8 mouse cellular contexts compared by ENCODE assay signal in the genomic region with DNA sequence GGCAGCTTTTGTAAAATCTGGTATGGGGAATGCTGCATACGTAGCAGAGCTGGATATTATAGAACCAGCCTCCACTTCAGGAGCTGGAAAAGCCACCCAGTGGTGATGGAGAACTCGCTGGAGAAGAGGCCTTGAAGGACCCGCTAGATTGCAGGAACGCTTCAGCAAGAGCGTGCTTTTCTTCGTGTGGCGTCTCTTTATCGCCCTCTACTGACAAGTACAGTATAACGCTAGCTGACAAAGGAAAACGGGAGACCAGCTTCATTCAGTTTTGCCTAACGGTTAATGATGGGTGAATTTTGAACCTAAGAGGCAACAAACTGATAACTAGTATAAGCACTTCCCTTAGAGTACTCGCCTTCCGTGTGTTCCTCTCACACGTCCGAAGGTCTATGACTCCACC. TPM values are rescaled to one million over a fixed set of nuclear protein-coding genes. Genes with fewer than 3 reads are reported as not detected.
DNase-seq lines count a peak whose midpoint lies in the region; ATAC-seq and TF ChIP-seq lines count a peak whose summit lies in the region.

No protein-coding gene starts in this region.

- no peaks in the 10 kb centered on the region for H3K36me3 ChIP-seq in kidney, embryonic 14.5 days (ENCODE audit: control insufficient read depth, insufficient read depth, low read length)
- no peaks in the 10 kb centered on the region for H3K36me3 ChIP-seq in limb, embryonic 14.5 days (ENCODE audit: control insufficient read depth, insufficient read depth, low read length)
- H3K36me3 ChIP-seq in neural tube, embryonic 15.5 days: no peaks in the 10 kb centered on the region

- H3K9me3 ChIP-seq in kidney, embryonic 14.5 days (ENCODE audit: control insufficient read depth, low read length): no peaks in the 10 kb centered on the region
- no peaks in the 10 kb centered on the region for H3K9me3 ChIP-seq in limb, embryonic 14.5 days (ENCODE audit: control insufficient read depth, low read length)
- no peaks in the 10 kb centered on the region for H3K9me3 ChIP-seq in neural tube, embryonic 15.5 days (replicated peaks)

- H3K4me3 ChIP-seq in kidney, embryonic 14.5 days (ENCODE audit: low read length): no peak overlapping the region
- no peak overlapping the region for H3K4me3 ChIP-seq in limb, embryonic 14.5 days (replicated peaks; ENCODE audit: low read length)
- H3K4me3 ChIP-seq in neural tube, embryonic 15.5 days (replicated peaks): no peak overlapping the region

- no peaks in the 10 kb centered on the region for H3K27me3 ChIP-seq in kidney, embryonic 14.5 days (ENCODE audit: control insufficient read depth, insufficient read depth, low read length)
- no peaks in the 10 kb centered on the region for H3K27me3 ChIP-seq in limb, embryonic 14.5 days (ENCODE audit: control insufficient read depth, insufficient read depth, low read length)
- H3K27me3 ChIP-seq in neural tube, embryonic 15.5 days (replicated peaks): no peaks in the 10 kb centered on the region

- TF ChIP-seq POLR2A in limb, embryonic 14.5 days (IDR thresholded peaks at IDR 0.05; ENCODE audit: borderline replicate concordance, extremely low read depth, insufficient read depth, insufficient read length): no peak

- peak; percentile 81 for DNase-seq in A20 (ENCODE audit: low read depth, low spot score)
- peak; percentile 66 for DNase-seq in Muller cell, postnatal 12 days (ENCODE audit: inconsistent ontology term)
- peak; percentile 48 to 57 for DNase-seq in cerebellum, postnatal 25 days
- peak; percentile 54 for DNase-seq in heart, adult 8-10 months (ENCODE audit: low spot score)
- peak; percentile 89 for DNase-seq in limb, embryonic 14.5 days (ENCODE audit: low spot score)
- DNase-seq in spleen, postnatal 14 days (ENCODE audit: low spot score in 2 of 2): no peak

- no peak overlapping the region for H3K4me2 ChIP-seq in kidney, embryonic 14.5 days (replicated peaks; ENCODE audit: low read depth, low read length)
- H3K4me2 ChIP-seq in limb, embryonic 14.5 days (replicated peaks; ENCODE audit: low read depth, low read length, severe bottlenecking): no peak overlapping the region
- H3K4me2 ChIP-seq in neural tube, embryonic 15.5 days: peak overlapping the region; percentile 41

- H3K27ac ChIP-seq in kidney, embryonic 14.5 days (ENCODE audit: low read depth, low read length): no peak overlapping the region
- no peak overlapping the region; the same call in 1 of the 2 replicates for H3K27ac ChIP-seq in limb, embryonic 14.5 days (replicated peaks; ENCODE audit: low read depth, low read length)
- peak overlapping the region; percentile 65 for H3K27ac ChIP-seq in neural tube, embryonic 15.5 days (replicated peaks)

- no peaks in the 10 kb centered on the region for H3K4me1 ChIP-seq in kidney, embryonic 14.5 days (ENCODE audit: control insufficient read depth, insufficient read depth, low read length)
- no peaks in the 10 kb centered on the region for H3K4me1 ChIP-seq in limb, embryonic 14.5 days (ENCODE audit: control insufficient read depth, insufficient read depth, low read length)
- peaks cover 3% of the 10 kb centered on the region for H3K4me1 ChIP-seq in neural tube, embryonic 15.5 days

- 5% methylated on average over 15 of the region's 15 CpGs for WGBS in kidney, embryonic 14.5 days
- 4% methylated on average over 15 of the region's 15 CpGs for WGBS in limb, embryonic 14.5 days
- WGBS in neural tube, embryonic 15.5 days: 4% methylated on average over 15 of the region's 15 CpGs

- peak; percentile 69; the same call in 1 of the 2 replicates for ATAC-seq in kidney, embryonic 14.5 days (ENCODE audit: low FRiP score, low TSS enrichment)
- peak; percentile 67; the same call in 1 of the 2 replicates for ATAC-seq in limb, embryonic 14.5 days (ENCODE audit: low FRiP score, low read depth)
- ATAC-seq in neural tube, embryonic 15.5 days (ENCODE audit: low FRiP score): peak; percentile 73

- no peak overlapping the region for H3K9ac ChIP-seq in kidney, embryonic 14.5 days (ENCODE audit: low read depth, low read length)
- no peak overlapping the region for H3K9ac ChIP-seq in limb, embryonic 14.5 days (ENCODE audit: low read depth, low read length, severe bottlenecking)
- H3K9ac ChIP-seq in neural tube, embryonic 15.5 days (replicated peaks): 0 out of 2 replicates have a peak overlapping the region, but pooled peaks have one; percentile 20

RNA-seq across cellular contexts. Expression of gene Il17rd, which starts 9.0 kb away (rescaled TPM):
- total RNA-seq in heart, adult 8-10 months (2022): 1 to 10 TPM; 3.1 to 4.4 (median 3.5) TPM
- polyA plus RNA-seq in kidney, embryonic 14.5 days (2014; fragmentation: Nextera tagmentation; extraction: Ambion mirVana): 6.8 and 9.2 TPM in 2 replicates
- 15.4 and 19.1 TPM in 2 replicates for polyA plus RNA-seq in limb, embryonic 14.5 days (2012; rRNA removed)
- polyA plus RNA-seq in limb, embryonic 14.5 days (2014; fragmentation: Nextera tagmentation; extraction: Ambion mirVana): 6.0 and 9.3 TPM in 2 replicates
- 1.8 and 2.0 TPM in 2 replicates for polyA plus RNA-seq in neural tube, embryonic 15.5 days (2015; fragmentation: Nextera tagmentation; extraction: Ambion mirVana)

RNA-seq across cellular contexts. Expression of gene Hesx1, which starts 35.6 kb away (rescaled TPM):
- total RNA-seq in heart, adult 8-10 months (2022): not detected
- 0.99 and 1.4 TPM in 2 replicates for polyA plus RNA-seq in kidney, embryonic 14.5 days (2014; fragmentation: Nextera tagmentation; extraction: Ambion mirVana)
- polyA plus RNA-seq in limb, embryonic 14.5 days (2012; rRNA removed): 0.14 TPM in 1 of 2 replicates, not detected in the other
- not detected in 2 replicates for polyA plus RNA-seq in limb, embryonic 14.5 days (2014; fragmentation: Nextera tagmentation; extraction: Ambion mirVana)
- 0.20 TPM in 1 of 2 replicates, not detected in the other for polyA plus RNA-seq in neural tube, embryonic 15.5 days (2015; fragmentation: Nextera tagmentation; extraction: Ambion mirVana)

RNA-seq across cellular contexts. Expression of gene Appl1, which starts 58.7 kb away (rescaled TPM):
- total RNA-seq in heart, adult 8-10 months (2022): 10 to 100 TPM; 12.7 to 23.4 (median 17.5) TPM
- 48.8 and 55.6 TPM in 2 replicates for polyA plus RNA-seq in kidney, embryonic 14.5 days (2014; fragmentation: Nextera tagmentation; extraction: Ambion mirVana)
- 23.1 and 23.4 TPM in 2 replicates for polyA plus RNA-seq in limb, embryonic 14.5 days (2012; rRNA removed)
- 47.4 and 52.7 TPM in 2 replicates for polyA plus RNA-seq in limb, embryonic 14.5 days (2014; fragmentation: Nextera tagmentation; extraction: Ambion mirVana)
- 58.7 and 58.9 TPM in 2 replicates for polyA plus RNA-seq in neural tube, embryonic 15.5 days (2015; fragmentation: Nextera tagmentation; extraction: Ambion mirVana)

Comparison
In these comparisons a context has a peak if more than half of its experiments do, and no peak if none do; other contexts are left out.
1. DNase-seq: peak in A20 (single experiment), Muller cell, postnatal 12 days (single experiment), cerebellum, postnatal 25 days (2 of 2), heart, adult 8-10 months (single experiment) and limb, embryonic 14.5 days (single experiment); none in spleen, postnatal 14 days (0 of 2).
2. Peak in every context shown above with its lines, with median percentiles within 50 percentile points of each other: ATAC-seq.